In genomic region chr14:103488659-103489058, GRCm38 (mm10) we compare ENCODE assay signal across 13 mouse cellular contexts. TPM values are rescaled to one million over a fixed set of nuclear protein-coding genes. Genes with fewer than 3 reads are reported as not detected.
DNase-seq lines count a peak whose midpoint lies in the region; ATAC-seq and TF ChIP-seq lines count a peak whose summit lies in the region.
"Had no signal": no experiment of that assay in that cellular context is flagged by ENCODE, and none has a peak within 500 bp of the region (broad histone marks: within the 10 kb centered on the region; RNA-seq: fewer than 3 reads in every experiment).

No protein-coding gene starts in this region.

- H3K27me3 ChIP-seq in heart, postnatal 0 days (ENCODE audit: control insufficient read depth, insufficient read depth, low read length) = no peaks in the 10 kb centered on the region
- H3K27me3 ChIP-seq in lung, postnatal 0 days (replicated peaks; ENCODE audit: insufficient read depth, low read length) = no peaks in the 10 kb centered on the region
- H3K27me3 ChIP-seq: embryonic facial prominence, embryonic 15.5 days; heart, embryonic 12.5 days had no signal

- ATAC-seq in heart, postnatal 0 days (ENCODE audit: insufficient read depth, low read depth) = no peak
- no peak for ATAC-seq in lung, postnatal 0 days

- no peak overlapping the region for H3K27ac ChIP-seq in heart, postnatal 0 days (ENCODE audit: low read depth)
- no peak overlapping the region for H3K27ac ChIP-seq in lung, postnatal 0 days (ENCODE audit: low read length)
- H3K27ac ChIP-seq: embryonic facial prominence, embryonic 15.5 days had no signal

- H3K36me3 ChIP-seq in heart, postnatal 0 days (replicated peaks; ENCODE audit: control insufficient read depth, insufficient read depth, low read length) = no peaks in the 10 kb centered on the region
- H3K36me3 ChIP-seq in lung, postnatal 0 days (ENCODE audit: insufficient read depth, low read length) = no peaks in the 10 kb centered on the region
- H3K36me3 ChIP-seq: embryonic facial prominence, embryonic 15.5 days; heart, embryonic 12.5 days had no signal

- TF ChIP-seq CTCF in heart, postnatal 0 days (IDR thresholded peaks at IDR 0.05; ENCODE audit: low read depth) = peak; percentile 51
- peak; percentile 42 for TF ChIP-seq CTCF in lung, postnatal 0 days (IDR thresholded peaks at IDR 0.05)
- TF ChIP-seq CTCF in lung, adult 2 months (IDR thresholded peaks at IDR 0.05; ENCODE audit: insufficient read depth, low read length) = no peak

- H3K4me1 ChIP-seq in heart, postnatal 0 days (ENCODE audit: control insufficient read depth, insufficient read depth) = no peaks in the 10 kb centered on the region
- no peaks in the 10 kb centered on the region for H3K4me1 ChIP-seq in lung, postnatal 0 days (ENCODE audit: insufficient read depth, low read depth, low read length)
- H3K4me1 ChIP-seq in lung, adult 2 months (ENCODE audit: control insufficient read depth, insufficient read depth, low read length) = no peaks in the 10 kb centered on the region
- H3K4me1 ChIP-seq: embryonic facial prominence, embryonic 15.5 days; heart, embryonic 12.5 days had no signal

- 59% methylated on average over 3 of the region's 3 CpGs for WGBS in heart, postnatal 0 days
- WGBS in lung, postnatal 0 days = 61% methylated on average over 3 of the region's 3 CpGs
- 60% methylated on average over 3 of the region's 3 CpGs for WGBS in lung, adult 2 months

- no peak overlapping the region for H3K4me3 ChIP-seq in heart, postnatal 0 days (ENCODE audit: low read depth, low read length)
- no peak overlapping the region for H3K4me3 ChIP-seq in lung, postnatal 0 days (ENCODE audit: low read depth, low read length)
- no peak overlapping the region for H3K4me3 ChIP-seq in lung, adult 2 months (replicated peaks; ENCODE audit: extremely low read depth, low read depth, low read length)
- H3K4me3 ChIP-seq: embryonic facial prominence, embryonic 15.5 days; heart, embryonic 12.5 days had no signal

- TF ChIP-seq POLR2A in lung, adult 2 months (IDR thresholded peaks at IDR 0.05; ENCODE audit: borderline replicate concordance, extremely low read depth, low read depth, low read length) = no peak

- H3K9me3 ChIP-seq in heart, postnatal 0 days (replicated peaks; ENCODE audit: control insufficient read depth, low read length) = no peaks in the 10 kb centered on the region
- H3K9me3 ChIP-seq in lung, postnatal 0 days (ENCODE audit: low read length) = no peaks in the 10 kb centered on the region
- H3K9me3 ChIP-seq: embryonic facial prominence, embryonic 15.5 days had no signal

- intact Hi-C loops in heart, postnatal 25 days (cut with DNase I) = no loop called here

- peak; percentile 27 for DNase-seq in heart, postnatal 0 days (ENCODE audit: low spot score)
- DNase-seq in heart, postnatal 25 days (ENCODE audit: low spot score) = no peak
- DNase-seq in lung, postnatal 0 days (ENCODE audit: low spot score) = no peak
- DNase-seq in lung, adult 2 months = no peak
- peak; percentile 18 for DNase-seq in adipocyte (ENCODE audit: low spot score)
- DNase-seq in retina, embryonic 14.5 days (ENCODE audit: low spot score) = peak; percentile 36
- no peak for DNase-seq in right cerebral cortex, adult 18-20 months
- DNase-seq in ovary, postnatal 14 days (ENCODE audit: low spot score) = no peak
- DNase-seq: cerebellum, adult 18-20 months; kidney, adult 8-10 months; right cerebral cortex, postnatal 25 days had no signal

- H3K4me2 ChIP-seq in heart, postnatal 0 days (ENCODE audit: low read depth, low read length) = no peak overlapping the region
- H3K4me2 ChIP-seq in lung, postnatal 0 days (replicated peaks; ENCODE audit: low read depth, low read length) = no peak overlapping the region
- H3K4me2 ChIP-seq: embryonic facial prominence, embryonic 15.5 days; heart, embryonic 12.5 days had no signal

- no peak for TF ChIP-seq EP300 in heart, postnatal 0 days (IDR thresholded peaks at IDR 0.05; ENCODE audit: low read depth)
- no peak for TF ChIP-seq EP300 in lung, postnatal 0 days (IDR thresholded peaks at IDR 0.05)

- no peak overlapping the region for H3K9ac ChIP-seq in heart, postnatal 0 days (replicated peaks; ENCODE audit: low read depth, low read length)
- H3K9ac ChIP-seq in lung, postnatal 0 days (replicated peaks; ENCODE audit: low read depth) = no peak overlapping the region
- H3K9ac ChIP-seq: embryonic facial prominence, embryonic 15.5 days; heart, embryonic 12.5 days had no signal

RNA-seq across cellular contexts. Expression of gene Scel, which starts 24.5 kb away (rescaled TPM):
- total RNA-seq in heart, postnatal 0 days (2014; rRNA removed; ENCODE audit: low replicate concordance) = 2.7 TPM in 1 of 2 replicates, not detected in the other
- polyA plus RNA-seq in heart, postnatal 0 days (2015; fragmentation: Nextera tagmentation; extraction: Ambion mirVana) = 0.05 and 0.14 TPM in 2 replicates
- total RNA-seq in heart, postnatal 25 days (2021) = under 1 TPM; 0.28 to 0.49 TPM
- polyA plus RNA-seq in lung, postnatal 0 days (2015; fragmentation: Nextera tagmentation; extraction: Ambion mirVana) = 8.5 and 9.5 TPM in 2 replicates
- 6.4 and 8.1 TPM in 2 replicates for polyA plus RNA-seq in lung, adult 2 months (2012; rRNA removed)

Comparison
In these comparisons a context has a peak if more than half of its experiments do, and no peak if none do; other contexts are left out.
1. DNase-seq: peak in heart, postnatal 0 days (single experiment), adipocyte (single experiment) and retina, embryonic 14.5 days (single experiment); none in heart, postnatal 25 days (single experiment), lung, postnatal 0 days (single experiment), lung, adult 2 months (single experiment), right cerebral cortex, adult 18-20 months (single experiment) and ovary, postnatal 14 days (single experiment).